Mouse (Mus musculus): ENCODE results near the gene Nectin2. TPM values are rescaled to one million over a fixed set of nuclear protein-coding genes. Genes with fewer than 3 reads are reported as not detected.

Gene Nectin2
- 27.4 TPM for polyA plus RNA-seq (2014; fragmentation: Illumina TruSeq; extraction: RNeasy Lipid Tissue Mini Kit (QIAGEN cat#74804); ENCODE audit: low read depth, low replicate concordance)

GRCm38 (mm10) chr7:19750217-19751069, at the start of gene Nectin2:
Gene Nectin2 (minus strand): TSS chr7:19750483.

GRCm38 (mm10) chr7:19796697-19797588, 46.7 kb upstream of the Nectin2 start, which contains the start of gene Cblc:
Gene Cblc (minus strand): TSS chr7:19796809.

GRCm38 (mm10) chr7:19770984-19771391, 20.7 kb upstream of the Nectin2 start, which contains the start of gene Bcam:
Gene Bcam (minus strand): TSS chr7:19771016.

DNA sequence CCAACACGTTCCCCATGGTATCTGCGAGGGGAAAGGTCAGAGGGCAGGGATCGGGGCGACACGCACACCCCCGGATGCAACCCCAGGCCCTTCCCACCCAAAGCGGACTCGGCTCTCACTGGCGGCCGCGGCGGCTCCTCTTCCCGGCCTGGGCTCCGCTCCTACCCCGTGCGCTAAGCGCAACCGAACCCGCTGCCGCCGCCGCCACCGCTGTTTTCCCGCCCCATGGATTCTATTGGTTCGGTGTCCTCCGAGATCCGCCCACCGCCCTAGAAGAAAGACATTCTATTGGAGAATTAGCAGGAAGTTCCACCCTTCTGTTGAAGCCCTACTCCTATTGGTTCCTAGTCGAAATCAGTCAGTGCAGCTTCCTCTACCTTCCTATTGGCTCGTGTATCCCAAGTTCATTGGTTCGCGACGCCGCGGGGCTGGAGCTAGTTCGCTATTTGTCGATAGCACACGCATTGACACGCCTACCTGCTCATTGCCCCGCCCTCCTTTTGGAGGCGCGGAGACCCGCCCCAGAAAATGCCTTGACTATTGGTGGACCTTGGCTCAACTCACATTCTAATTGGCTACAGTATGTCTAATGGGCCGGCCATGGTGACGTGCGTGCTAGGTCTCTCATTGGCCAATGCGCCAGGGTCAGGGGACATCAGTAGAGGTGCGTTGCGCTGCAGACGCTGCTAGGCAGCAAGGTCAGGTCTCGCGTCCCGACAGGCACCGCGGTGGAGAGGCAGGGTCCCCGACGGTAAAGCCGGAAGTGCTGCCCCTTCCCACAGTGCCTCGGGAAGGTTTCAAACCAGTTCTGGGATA, 34.8 kb downstream of the Nectin2 start, which contains the start of gene Tomm40:
TSS of gene Tomm40 (minus strand) at position 200 of the 816 bp plus-strand sequence.

DNA sequence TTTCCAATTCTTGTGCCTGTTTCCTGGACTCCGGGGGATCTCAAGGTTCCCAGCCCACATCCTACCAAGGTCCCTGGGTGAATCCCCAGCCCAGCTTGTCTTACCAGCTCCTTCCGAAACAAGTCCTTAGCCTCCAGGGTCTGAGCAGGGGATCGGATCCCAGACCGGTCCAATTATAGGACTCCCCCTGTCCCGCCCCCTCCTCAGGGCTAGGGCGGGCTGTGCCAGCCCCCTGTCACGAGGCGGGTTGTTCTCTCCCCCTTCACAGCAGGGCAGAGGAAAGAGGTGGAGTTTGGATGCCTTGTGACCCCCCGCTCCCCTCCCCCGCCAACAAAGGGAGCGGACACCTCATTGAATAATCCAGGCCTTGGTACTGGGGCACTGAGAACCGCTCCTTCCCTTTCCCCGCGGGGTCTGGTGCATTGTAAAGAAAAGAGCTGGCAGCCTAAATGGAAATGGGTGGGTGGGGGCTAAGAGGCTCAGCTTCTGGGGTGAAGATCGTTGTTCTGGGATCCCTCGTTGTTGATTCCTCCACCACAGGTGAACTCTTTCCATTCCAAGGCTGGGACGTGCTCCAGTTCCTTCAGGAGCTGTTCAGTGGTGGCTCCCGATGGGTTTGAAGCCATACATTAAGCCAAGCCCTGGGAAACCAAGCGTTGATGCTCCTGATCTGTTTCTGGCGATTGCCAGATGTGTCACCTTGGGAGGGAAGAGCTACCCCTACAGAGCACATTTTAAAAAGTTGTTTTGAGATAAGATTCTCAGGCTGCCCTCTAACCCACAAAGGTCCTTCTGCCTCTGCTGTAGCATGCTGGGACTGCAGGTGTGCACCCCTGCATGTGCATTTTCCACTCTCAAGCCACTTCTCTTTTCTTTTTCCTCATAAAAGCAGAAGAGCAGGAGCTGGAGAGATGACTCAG, 51.1 kb downstream of the Nectin2 start, which contains the start of gene Apoe:
TSS of gene Apoe (minus strand) at position 282 of the 920 bp plus-strand sequence.

DNA sequence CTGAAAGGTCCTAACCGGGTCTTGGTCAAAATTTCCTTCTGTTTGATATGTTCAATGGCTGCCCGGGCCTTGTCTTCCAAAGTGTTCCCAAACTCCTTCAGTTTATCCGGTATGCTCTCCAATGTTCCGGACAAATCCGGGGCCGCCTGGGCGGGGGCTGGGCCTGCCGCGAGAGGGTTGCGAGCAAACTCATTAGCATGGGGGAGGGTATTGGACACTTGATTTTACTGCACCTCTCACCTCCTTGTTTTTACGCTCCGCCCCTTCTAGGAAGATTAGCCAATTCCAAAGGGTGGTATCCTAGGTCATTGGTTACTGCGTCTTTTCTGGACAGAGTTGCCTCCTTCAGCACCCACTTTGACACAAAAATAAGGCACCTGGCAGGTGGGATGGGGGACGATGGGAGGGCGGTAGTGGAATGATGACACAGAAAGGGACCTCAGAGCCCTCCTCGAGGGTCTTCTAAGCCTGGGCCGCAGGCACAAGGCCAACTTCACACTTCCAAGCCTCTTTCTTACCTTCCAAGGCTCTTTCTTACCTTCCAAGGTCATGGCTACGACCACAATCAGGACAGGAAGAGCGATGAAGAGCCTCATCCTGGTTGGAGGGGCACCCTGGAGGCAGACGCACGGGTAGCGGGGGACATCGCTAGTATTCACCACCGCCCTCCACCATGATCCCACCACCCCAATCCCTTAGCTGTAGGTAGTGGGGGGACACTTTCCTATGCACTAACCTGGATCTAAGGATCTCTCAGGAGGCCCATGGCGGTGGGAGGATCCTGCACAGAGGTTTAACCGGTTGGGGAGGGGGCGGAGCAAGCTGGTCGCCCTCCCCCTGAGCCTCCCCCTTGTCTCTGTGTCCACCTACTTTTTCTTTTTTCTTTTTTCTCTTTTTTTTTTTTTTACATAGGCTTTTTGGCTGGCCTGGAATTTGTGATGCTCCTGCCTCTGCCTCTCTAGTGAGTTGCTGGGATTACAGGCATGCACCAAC, 58.1 kb downstream of the Nectin2 start, which contains the start of gene Apoc1:
TSS of gene Apoc1 (minus strand) at position 788 of the 993 bp plus-strand sequence.

GRCm38 (mm10) chr7:19681202-19681694, 69.0 kb downstream of the Nectin2 start, which contains the start of the genes Gm44805 and Apoc4:
Gene Gm44805 (minus strand): TSS chr7:19681423.
Gene Apoc4 (minus strand): TSS chr7:19681479.

GRCm38 (mm10) chr7:19677872-19678271, 72.4 kb downstream of the Nectin2 start, which contains the start of gene Apoc2:
Gene Apoc2 (minus strand): TSS chr7:19677941.

Other genes with a start within 250 kb of the Nectin2 start
- gene Bloc1s3, start 242.1 kb downstream of the Nectin2 start, polyA plus RNA-seq (2014; fragmentation: Illumina TruSeq; extraction: RNeasy Lipid Tissue Mini Kit (QIAGEN cat#74804); ENCODE audit: low read depth, low replicate concordance): 5.4 TPM
- 93.3 TPM for gene Trappc6a, start 242.1 kb downstream of the Nectin2 start, polyA plus RNA-seq (2014; fragmentation: Illumina TruSeq; extraction: RNeasy Lipid Tissue Mini Kit (QIAGEN cat#74804); ENCODE audit: low read depth, low replicate concordance)
- 0.21 TPM for gene Nkpd1, start 232.6 kb downstream of the Nectin2 start, polyA plus RNA-seq (2014; fragmentation: Illumina TruSeq; extraction: RNeasy Lipid Tissue Mini Kit (QIAGEN cat#74804); ENCODE audit: low read depth, low replicate concordance)
- 83.9 TPM for gene Ppp1r37, start 187.4 kb downstream of the Nectin2 start, polyA plus RNA-seq (2014; fragmentation: Illumina TruSeq; extraction: RNeasy Lipid Tissue Mini Kit (QIAGEN cat#74804); ENCODE audit: low read depth, low replicate concordance)
- gene Zfp296, start 173.2 kb downstream of the Nectin2 start, polyA plus RNA-seq (2014; fragmentation: Illumina TruSeq; extraction: RNeasy Lipid Tissue Mini Kit (QIAGEN cat#74804); ENCODE audit: low read depth, low replicate concordance): 1.5 TPM
- gene Gemin7, start 172.9 kb downstream of the Nectin2 start, polyA plus RNA-seq (2014; fragmentation: Illumina TruSeq; extraction: RNeasy Lipid Tissue Mini Kit (QIAGEN cat#74804); ENCODE audit: low read depth, low replicate concordance): 42.4 TPM
- 40.3 TPM for gene Clasrp, start 146.0 kb downstream of the Nectin2 start, polyA plus RNA-seq (2014; fragmentation: Illumina TruSeq; extraction: RNeasy Lipid Tissue Mini Kit (QIAGEN cat#74804); ENCODE audit: low read depth, low replicate concordance)
- 12.3 TPM for gene Relb, start 121.0 kb downstream of the Nectin2 start, polyA plus RNA-seq (2014; fragmentation: Illumina TruSeq; extraction: RNeasy Lipid Tissue Mini Kit (QIAGEN cat#74804); ENCODE audit: low read depth, low replicate concordance)
- 73.8 TPM for gene Clptm1, start 85.5 kb downstream of the Nectin2 start, polyA plus RNA-seq (2014; fragmentation: Illumina TruSeq; extraction: RNeasy Lipid Tissue Mini Kit (QIAGEN cat#74804); ENCODE audit: low read depth, low replicate concordance)
- gene Apoc2, start 72.5 kb downstream of the Nectin2 start, polyA plus RNA-seq (2014; fragmentation: Illumina TruSeq; extraction: RNeasy Lipid Tissue Mini Kit (QIAGEN cat#74804); ENCODE audit: low read depth, low replicate concordance): 2.8 TPM
- gene Gm44805, start 69.1 kb downstream of the Nectin2 start, polyA plus RNA-seq (2014; fragmentation: Illumina TruSeq; extraction: RNeasy Lipid Tissue Mini Kit (QIAGEN cat#74804); ENCODE audit: low read depth, low replicate concordance): not detected
- gene Apoc4, start 69.0 kb downstream of the Nectin2 start, polyA plus RNA-seq (2014; fragmentation: Illumina TruSeq; extraction: RNeasy Lipid Tissue Mini Kit (QIAGEN cat#74804); ENCODE audit: low read depth, low replicate concordance): 4.9 TPM
- 298 TPM for gene Apoc1, start 57.8 kb downstream of the Nectin2 start, polyA plus RNA-seq (2014; fragmentation: Illumina TruSeq; extraction: RNeasy Lipid Tissue Mini Kit (QIAGEN cat#74804); ENCODE audit: low read depth, low replicate concordance)
- gene Apoe, start 51.3 kb downstream of the Nectin2 start, polyA plus RNA-seq (2014; fragmentation: Illumina TruSeq; extraction: RNeasy Lipid Tissue Mini Kit (QIAGEN cat#74804); ENCODE audit: low read depth, low replicate concordance): 3,823 TPM
- gene Tomm40, start 35.0 kb downstream of the Nectin2 start, polyA plus RNA-seq (2014; fragmentation: Illumina TruSeq; extraction: RNeasy Lipid Tissue Mini Kit (QIAGEN cat#74804); ENCODE audit: low read depth, low replicate concordance): 50.1 TPM
- 75.8 TPM for gene Bcam, start 20.5 kb upstream of the Nectin2 start, polyA plus RNA-seq (2014; fragmentation: Illumina TruSeq; extraction: RNeasy Lipid Tissue Mini Kit (QIAGEN cat#74804); ENCODE audit: low read depth, low replicate concordance)
- gene Cblc, start 46.3 kb upstream of the Nectin2 start, polyA plus RNA-seq (2014; fragmentation: Illumina TruSeq; extraction: RNeasy Lipid Tissue Mini Kit (QIAGEN cat#74804); ENCODE audit: low read depth, low replicate concordance): 16.0 TPM
- 7.0 TPM for gene Bcl3, start 72.3 kb upstream of the Nectin2 start, polyA plus RNA-seq (2014; fragmentation: Illumina TruSeq; extraction: RNeasy Lipid Tissue Mini Kit (QIAGEN cat#74804); ENCODE audit: low read depth, low replicate concordance)
- gene Gm19345, start 101.5 kb upstream of the Nectin2 start, polyA plus RNA-seq (2014; fragmentation: Illumina TruSeq; extraction: RNeasy Lipid Tissue Mini Kit (QIAGEN cat#74804); ENCODE audit: low read depth, low replicate concordance): not detected
- not detected for gene Ceacam16, start 110.8 kb upstream of the Nectin2 start, polyA plus RNA-seq (2014; fragmentation: Illumina TruSeq; extraction: RNeasy Lipid Tissue Mini Kit (QIAGEN cat#74804); ENCODE audit: low read depth, low replicate concordance)
- 0.22 TPM for gene Ceacam19, start 137.5 kb upstream of the Nectin2 start, polyA plus RNA-seq (2014; fragmentation: Illumina TruSeq; extraction: RNeasy Lipid Tissue Mini Kit (QIAGEN cat#74804); ENCODE audit: low read depth, low replicate concordance)
- gene Pvr, start 170.7 kb upstream of the Nectin2 start, polyA plus RNA-seq (2014; fragmentation: Illumina TruSeq; extraction: RNeasy Lipid Tissue Mini Kit (QIAGEN cat#74804); ENCODE audit: low read depth, low replicate concordance): 20.5 TPM
- not detected for gene Igsf23, start 200.3 kb upstream of the Nectin2 start, polyA plus RNA-seq (2014; fragmentation: Illumina TruSeq; extraction: RNeasy Lipid Tissue Mini Kit (QIAGEN cat#74804); ENCODE audit: low read depth, low replicate concordance)
- 0.24 TPM for gene Ceacam20, start 214.9 kb upstream of the Nectin2 start, polyA plus RNA-seq (2014; fragmentation: Illumina TruSeq; extraction: RNeasy Lipid Tissue Mini Kit (QIAGEN cat#74804); ENCODE audit: low read depth, low replicate concordance)
- 2.6 TPM for gene Nlrp9b, start 241.0 kb upstream of the Nectin2 start, polyA plus RNA-seq (2014; fragmentation: Illumina TruSeq; extraction: RNeasy Lipid Tissue Mini Kit (QIAGEN cat#74804); ENCODE audit: low read depth, low replicate concordance)